Mouse (Mus musculus): Measurements from ENCODE around the gene Antxr2. TPM values are rescaled to one million over a fixed set of nuclear protein-coding genes. Genes with fewer than 3 reads are reported as not detected.

Gene Antxr2
- total and polyA plus RNA-seq, 2 experiments from 2014 or later, result 1.1 to 4.4 TPM

- Histone ChIP-seq H3K27me3 (ENCODE audit: insufficient read depth, low read length) (no peaks in the 10 kb centered on the region), H3K9ac (replicated peaks; ENCODE audit: low read length, poor library complexity, severe bottlenecking) (no peak overlapping the region), H3K9me3 (ENCODE audit: low read length) (no peaks in the 10 kb centered on the region), H3K4me1 (ENCODE audit: insufficient read depth, low read length) (no peaks in the 10 kb centered on the region), H3K27ac (ENCODE audit: low read depth, low read length) (no peak overlapping the region), H3K36me3 (ENCODE audit: insufficient read depth, low read length) (no peaks in the 10 kb centered on the region), H3K4me2 (ENCODE audit: low read depth, low read length, poor library complexity, severe bottlenecking) (no peak overlapping the region), H3K4me3 (ENCODE audit: low read depth, low read length) (no peak overlapping the region)
- DNase-seq (ENCODE audit: low spot score) (peak; percentile 15), ATAC-seq (ENCODE audit: low FRiP score) (no peak)
- TF ChIP-seq CTCF (IDR thresholded peaks at IDR 0.05), result no peak
- WGBS, result 86% methylated on average over 10 of the region's 10 CpGs
Observed at GRCm38 (mm10) chr5:97847204-97847895, 183.5 kb downstream of the Antxr2 start.

GRCm38 (mm10) chr5:97846503-97846902 is 184.3 kb downstream of the Antxr2 start:
- no peaks in the 10 kb centered on the region for H3K9me3 ChIP-seq (ENCODE audit: low read length)
- no peak overlapping the region for H3K27ac ChIP-seq (ENCODE audit: low read depth, low read length)
- ATAC-seq (ENCODE audit: low FRiP score) (no peak), DNase-seq (ENCODE audit: low spot score) (no peak)
- no peak for TF ChIP-seq CTCF (IDR thresholded peaks at IDR 0.05)
- H3K36me3 ChIP-seq (ENCODE audit: insufficient read depth, low read length), result no peaks in the 10 kb centered on the region
- WGBS, result 92% methylated on average over 2 of the region's 2 CpGs
- no peaks in the 10 kb centered on the region for H3K4me1 ChIP-seq (ENCODE audit: insufficient read depth, low read length)
- H3K4me3 ChIP-seq (ENCODE audit: low read depth, low read length), result no peak overlapping the region
- H3K9ac ChIP-seq (replicated peaks; ENCODE audit: low read length, poor library complexity, severe bottlenecking), result no peak overlapping the region
- H3K4me2 ChIP-seq (ENCODE audit: low read depth, low read length, poor library complexity, severe bottlenecking), result no peak overlapping the region
- H3K27me3 ChIP-seq (ENCODE audit: insufficient read depth, low read length), result no peaks in the 10 kb centered on the region

- Histone ChIP-seq H3K27me3 (ENCODE audit: insufficient read depth, low read length) (no peaks in the 10 kb centered on the region), H3K4me2 (ENCODE audit: low read depth, low read length, poor library complexity, severe bottlenecking) (no peak overlapping the region), H3K36me3 (ENCODE audit: insufficient read depth, low read length) (no peaks in the 10 kb centered on the region), H3K9me3 (ENCODE audit: low read length) (no peaks in the 10 kb centered on the region), H3K4me1 (ENCODE audit: insufficient read depth, low read length) (no peaks in the 10 kb centered on the region), H3K4me3 (ENCODE audit: low read depth, low read length) (no peak overlapping the region), H3K9ac (replicated peaks; ENCODE audit: low read length, poor library complexity, severe bottlenecking) (no peak overlapping the region), H3K27ac (ENCODE audit: low read depth, low read length) (no peak overlapping the region)
- DNase-seq (ENCODE audit: low spot score) (no peak), ATAC-seq (ENCODE audit: low FRiP score) (no peak)
- no peak for TF ChIP-seq CTCF (IDR thresholded peaks at IDR 0.05)
- WGBS, result 70% methylated on average over 1 of the region's 1 CpGs
Observed at GRCm38 (mm10) chr5:97842016-97842415, 188.8 kb downstream of the Antxr2 start.

- Histone ChIP-seq H3K9me3 (ENCODE audit: low read length) (no peaks in the 10 kb centered on the region), H3K4me1 (ENCODE audit: insufficient read depth, low read length) (no peaks in the 10 kb centered on the region), H3K4me3 (ENCODE audit: low read depth, low read length) (no peak overlapping the region), H3K4me2 (ENCODE audit: low read depth, low read length, poor library complexity, severe bottlenecking) (no peak overlapping the region), H3K27me3 (ENCODE audit: insufficient read depth, low read length) (no peaks in the 10 kb centered on the region), H3K27ac (ENCODE audit: low read depth, low read length) (no peak overlapping the region), H3K36me3 (ENCODE audit: insufficient read depth, low read length) (no peaks in the 10 kb centered on the region), H3K9ac (replicated peaks; ENCODE audit: low read length, poor library complexity, severe bottlenecking) (no peak overlapping the region)
- ATAC-seq (ENCODE audit: low FRiP score) (no peak), DNase-seq (ENCODE audit: low spot score) (no peak)
- TF ChIP-seq CTCF (IDR thresholded peaks at IDR 0.05), result no peak
Observed at GRCm38 (mm10) chr5:97839924-97840279, 190.9 kb downstream of the Antxr2 start.

GRCm38 (mm10) chr5:97839271-97839923 is 191.4 kb downstream of the Antxr2 start:
- no peaks in the 10 kb centered on the region for H3K27me3 ChIP-seq (ENCODE audit: insufficient read depth, low read length)
- ATAC-seq (ENCODE audit: low FRiP score) (no peak), DNase-seq (ENCODE audit: low spot score) (no peak)
- no peak overlapping the region for H3K4me2 ChIP-seq (ENCODE audit: low read depth, low read length, poor library complexity, severe bottlenecking)
- no peaks in the 10 kb centered on the region for H3K4me1 ChIP-seq (ENCODE audit: insufficient read depth, low read length)
- WGBS, result 69% methylated on average over 3 of the region's 3 CpGs
- H3K9ac ChIP-seq (replicated peaks; ENCODE audit: low read length, poor library complexity, severe bottlenecking), result no peak overlapping the region
- no peaks in the 10 kb centered on the region for H3K36me3 ChIP-seq (ENCODE audit: insufficient read depth, low read length)
- H3K4me3 ChIP-seq (ENCODE audit: low read depth, low read length), result no peak overlapping the region
- no peaks in the 10 kb centered on the region for H3K9me3 ChIP-seq (ENCODE audit: low read length)
- H3K27ac ChIP-seq (ENCODE audit: low read depth, low read length), result no peak overlapping the region
- no peak for TF ChIP-seq CTCF (IDR thresholded peaks at IDR 0.05)

- WGBS, result 94% methylated on average over 2 of the region's 2 CpGs
- H3K9ac ChIP-seq (replicated peaks; ENCODE audit: low read length, poor library complexity, severe bottlenecking), result no peak overlapping the region
- no peak for DNase-seq (ENCODE audit: low spot score)
Observed at GRCm38 (mm10) chr5:97837333-97837732, 193.5 kb downstream of the Antxr2 start.

More at GRCm38 (mm10) chr5:97837333-97837732, 193.5 kb downstream of the Antxr2 start:
- ATAC-seq (ENCODE audit: low FRiP score), result no peak
- H3K4me1 ChIP-seq (ENCODE audit: insufficient read depth, low read length), result no peaks in the 10 kb centered on the region
- TF ChIP-seq CTCF (IDR thresholded peaks at IDR 0.05), result no peak
- H3K36me3 ChIP-seq (ENCODE audit: insufficient read depth, low read length), result no peaks in the 10 kb centered on the region
- H3K27me3 ChIP-seq (ENCODE audit: insufficient read depth, low read length), result no peaks in the 10 kb centered on the region
- no peaks in the 10 kb centered on the region for H3K9me3 ChIP-seq (ENCODE audit: low read length)
- H3K4me3 ChIP-seq (ENCODE audit: low read depth, low read length), result no peak overlapping the region
- H3K27ac ChIP-seq (ENCODE audit: low read depth, low read length), result no peak overlapping the region
- H3K4me2 ChIP-seq (ENCODE audit: low read depth, low read length, poor library complexity, severe bottlenecking), result no peak overlapping the region
